Mouse (Mus musculus) lung, postnatal 0 days (tissue): Measurements from ENCODE around the gene D430041D05Rik. TPM values are rescaled to one million over a fixed set of nuclear protein-coding genes. Genes with fewer than 3 reads are reported as not detected.

ENCODE experiments used
- ATAC-seq: fragments of 200-750 bp; cut with Nextera tagmentation; 2 replicates; pipeline ENCODE4 v1.8.0; 2017; ENCODE audit warnings: moderate library complexity
- DNase-seq: peaks from one replicate; pipeline ENCODE4 v3.0.0-alpha.2; 2016; ENCODE audit warnings: low spot score
- H3K27ac ChIP-seq: fragments of 300-500 bp; sonication (generic); 2 replicates; pipeline ENCODE4 v1.5.1; 2014; ENCODE audit warnings: antibody characterized with exemption, mild to moderate bottlenecking, low read length, mixed read lengths
- H3K27me3 ChIP-seq: fragments of 300-500 bp; sonication (generic); replicated peaks from 2 replicates; pipeline ENCODE4 v1.6.1; 2014; ENCODE audit warnings: low read length, mixed read lengths; ENCODE audit not compliant: insufficient read depth
- H3K36me3 ChIP-seq: fragments of 300-500 bp; sonication (generic); 2 replicates; pipeline ENCODE4 v1.6.1; 2014; ENCODE audit warnings: low read length, mixed read lengths; ENCODE audit not compliant: insufficient read depth
- H3K4me1 ChIP-seq: fragments of 300-500 bp; sonication (generic); 2 replicates; pipeline ENCODE4 v1.6.1; 2014; ENCODE audit warnings: antibody characterized with exemption, low read depth, low read length, mixed read lengths; ENCODE audit not compliant: insufficient read depth
- H3K4me2 ChIP-seq: fragments of 300-500 bp; sonication (generic); replicated peaks from 2 replicates; pipeline ENCODE4 v1.6.1; 2014; ENCODE audit warnings: low read depth, mild to moderate bottlenecking, low read length, moderate library complexity, mixed read lengths
- H3K4me3 ChIP-seq: fragments of 300-500 bp; sonication (generic); 2 replicates; pipeline ENCODE4 v1.5.1; 2014; ENCODE audit warnings: low read depth, low read length
- H3K9ac ChIP-seq: fragments of 300-500 bp; sonication (generic); replicated peaks from 2 replicates; pipeline ENCODE4 v1.6.1; 2014; ENCODE audit warnings: low read depth, mild to moderate bottlenecking
- H3K9me3 ChIP-seq: fragments of 300-500 bp; sonication (generic); 2 replicates; pipeline ENCODE4 v1.6.1; 2016; ENCODE audit warnings: low read length, mixed read lengths
- CTCF ChIP-seq: IDR thresholded peaks from 2 replicates; pipeline ENCODE4 v1.5.1; 2016; ENCODE audit warnings: antibody characterized with exemption, mild to moderate bottlenecking
- EP300 ChIP-seq: IDR thresholded peaks from 2 replicates; pipeline ENCODE4 v1.6.1; 2016; ENCODE audit warnings: antibody characterized with exemption, mild to moderate bottlenecking, control low read depth
- WGBS: fragments of 180-500 bp; shearing (Covaris S2); extraction: QIAGEN DNeasy Blood & Tissue Kit; methylation state at CpG from one replicate; pipeline ENCODE4 v1.1.7; 2014; 5-methylcytosine and 5-hydroxymethylcytosine counted together
- polyA plus RNA-seq: library from polyadenylated mRNA; unstranded; fragments of >200 nt; fragmentation: Nextera tagmentation; extraction: Ambion mirVana; gene quantifications from 2 replicates; pipeline ENCODE4 v1.2.1, GENCODE M21; 2015

Gene D430041D05Rik
- polyA plus RNA-seq, 1 experiment from 2014 or later = 0.69 TPM

GRCm38 (mm10) chr2:104379304-104379703 lies 31.5 kb downstream of the D430041D05Rik start:
- 24% methylated on average over 7 of the region's 7 CpGs for WGBS

DNA sequence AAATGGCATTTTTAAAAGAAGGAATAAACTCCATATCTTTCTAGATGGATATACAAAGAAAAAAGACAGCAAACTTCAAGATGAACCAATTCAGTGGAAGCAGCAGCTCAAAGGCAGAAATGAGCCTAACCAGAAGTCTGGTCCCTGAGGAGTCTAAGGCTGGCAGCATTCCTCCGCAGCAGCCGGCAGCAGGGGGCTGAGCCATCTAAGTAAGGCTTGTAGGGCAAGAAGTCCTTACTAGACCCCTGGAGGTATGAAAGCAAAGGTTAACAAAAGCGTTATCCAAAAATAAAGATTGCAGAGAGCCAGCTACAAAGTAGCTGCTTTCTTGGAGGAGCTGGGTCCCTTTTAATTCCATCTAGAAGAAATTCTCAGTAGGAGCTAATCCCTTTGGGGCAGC lies 32.0 kb downstream of the D430041D05Rik start:
- no peaks in the 10 kb centered on the region for H3K4me1 ChIP-seq
- 22% methylated on average over 3 of the region's 3 CpGs for WGBS
- no peaks in the 10 kb centered on the region for H3K27me3 ChIP-seq
- DNase-seq (no peak), ATAC-seq (no peak)
- H3K4me3 ChIP-seq = no peak overlapping the region
- no peaks in the 10 kb centered on the region for H3K36me3 ChIP-seq
- H3K9me3 ChIP-seq = no peaks in the 10 kb centered on the region
- H3K9ac ChIP-seq = no peak overlapping the region
- TF ChIP-seq CTCF (no peak), EP300 (no peak)
- no peak overlapping the region for H3K4me2 ChIP-seq
- H3K27ac ChIP-seq = no peak overlapping the region

More at GRCm38 (mm10) chr2:104379304-104379703, 31.5 kb downstream of the D430041D05Rik start:
- DNase-seq = no peak
- Histone ChIP-seq H3K27ac (no peak overlapping the region), H3K9ac (no peak overlapping the region), H3K9me3 (no peaks in the 10 kb centered on the region), H3K4me1 (no peaks in the 10 kb centered on the region), H3K4me3 (no peak overlapping the region), H3K27me3 (no peaks in the 10 kb centered on the region), H3K36me3 (no peaks in the 10 kb centered on the region), H3K4me2 (no peak overlapping the region)
- ATAC-seq = no peak
- TF ChIP-seq EP300 (no peak), CTCF (no peak)

GRCm38 (mm10) chr2:104377990-104378389 lies 32.8 kb downstream of the D430041D05Rik start:
- peak; percentile 84 for ATAC-seq

DNA sequence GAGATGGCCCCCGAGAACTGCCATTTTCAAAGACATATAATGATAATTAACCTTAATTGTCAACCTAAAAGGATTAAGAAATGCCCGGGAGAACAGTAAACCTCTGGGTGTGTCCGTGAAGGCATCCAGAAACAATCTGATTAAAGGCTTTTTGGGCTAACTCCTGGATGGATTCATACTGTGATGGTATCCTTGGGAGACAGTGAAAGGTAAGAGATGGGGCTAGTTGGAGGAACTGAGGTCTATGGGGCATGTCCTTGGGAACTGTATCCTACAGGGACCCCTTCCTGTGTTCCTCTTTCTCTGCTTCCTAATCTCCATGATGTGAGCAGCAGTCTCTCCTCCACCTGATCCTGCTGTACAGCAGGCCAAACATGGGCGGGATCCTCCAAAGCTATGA lies 38.7 kb downstream of the D430041D05Rik start:
- TF ChIP-seq EP300 (no peak), CTCF (no peak)
- Histone ChIP-seq H3K4me2 (no peak overlapping the region), H3K36me3 (no peaks in the 10 kb centered on the region), H3K9ac (no peak overlapping the region), H3K4me1 (peaks cover 4% of the 10 kb centered on the region; the same call in 1 of the 2 replicates), H3K27me3 (no peaks in the 10 kb centered on the region), H3K4me3 (no peak overlapping the region), H3K27ac (no peak overlapping the region), H3K9me3 (no peaks in the 10 kb centered on the region)
- DNase-seq (no peak), ATAC-seq (no peak)
- WGBS = 81% methylated on average over 4 of the region's 4 CpGs

More at GRCm38 (mm10) chr2:104377990-104378389, 32.8 kb downstream of the D430041D05Rik start:
- Histone ChIP-seq H3K27ac (no peak overlapping the region), H3K4me1 (no peaks in the 10 kb centered on the region), H3K27me3 (no peaks in the 10 kb centered on the region), H3K9me3 (no peaks in the 10 kb centered on the region), H3K4me2 (no peak overlapping the region), H3K9ac (no peak overlapping the region), H3K4me3 (no peak overlapping the region), H3K36me3 (no peaks in the 10 kb centered on the region)
- 41% methylated on average over 2 of the region's 2 CpGs for WGBS
- TF ChIP-seq EP300 (no peak), CTCF (peak; percentile 70)
- peak; percentile 40 for DNase-seq

DNA sequence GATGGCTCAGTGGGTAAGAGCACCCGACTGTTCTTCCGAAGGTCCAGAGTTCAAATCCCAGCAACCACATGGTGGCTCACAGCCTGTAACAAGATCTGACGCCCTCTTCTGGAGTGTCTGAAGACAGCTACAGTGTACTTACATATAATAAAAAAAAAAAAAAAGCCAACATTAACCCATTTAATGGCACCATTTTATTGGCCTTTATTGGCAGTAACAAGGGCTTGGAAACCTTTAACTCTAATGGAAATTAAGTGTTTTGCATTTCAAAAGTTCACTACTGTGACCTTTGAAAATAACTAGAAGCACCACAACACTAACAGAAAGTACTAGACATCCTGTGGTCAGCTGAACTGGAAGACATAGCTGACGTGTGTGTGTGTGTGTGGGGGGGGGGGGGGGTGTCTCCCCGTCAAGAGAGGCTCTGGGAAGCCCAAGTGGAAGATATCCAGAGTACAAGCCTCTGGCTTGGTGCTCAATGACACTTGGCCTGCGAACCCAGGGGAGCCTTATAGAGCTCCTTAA lies 39.1 kb downstream of the D430041D05Rik start:
- 64% methylated on average over 6 of the region's 6 CpGs for WGBS
- TF ChIP-seq CTCF (no peak), EP300 (no peak)
- H3K27me3 ChIP-seq = no peaks in the 10 kb centered on the region
- H3K9ac ChIP-seq = no peak overlapping the region
- H3K4me3 ChIP-seq = no peak overlapping the region
- H3K4me2 ChIP-seq = no peak overlapping the region
- peaks cover 4% of the 10 kb centered on the region; the same call in 1 of the 2 replicates for H3K4me1 ChIP-seq
- no peak overlapping the region for H3K27ac ChIP-seq
- no peaks in the 10 kb centered on the region for H3K36me3 ChIP-seq
- no peaks in the 10 kb centered on the region for H3K9me3 ChIP-seq
- DNase-seq = no peak
- ATAC-seq = no peak

DNA sequence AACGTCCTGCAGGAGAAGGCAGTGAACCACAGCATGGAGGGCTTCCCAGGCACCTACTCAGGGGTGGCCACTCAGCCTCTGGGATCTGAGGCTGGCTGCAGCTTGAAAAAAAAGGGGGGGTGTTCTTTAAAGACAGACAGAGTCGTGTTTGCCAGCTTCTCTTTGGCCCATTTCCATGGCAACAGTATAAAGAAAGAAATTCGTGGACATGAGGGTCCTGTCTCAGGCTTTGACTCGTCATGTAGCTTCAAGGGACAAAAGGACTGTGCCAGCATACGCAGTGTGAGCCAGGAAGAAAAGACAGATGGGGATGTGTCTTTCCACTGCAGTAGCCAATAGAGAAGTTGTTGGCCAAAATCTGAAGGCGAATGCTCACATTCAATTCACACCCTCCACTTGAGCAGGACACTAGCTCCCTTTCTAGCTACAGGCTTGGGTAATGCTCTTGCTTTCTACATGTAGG lies 42.9 kb downstream of the D430041D05Rik start:
- H3K9me3 ChIP-seq = no peaks in the 10 kb centered on the region
- DNase-seq = peak; percentile 85
- no peaks in the 10 kb centered on the region for H3K27me3 ChIP-seq
- no peak overlapping the region for H3K4me2 ChIP-seq
- H3K4me3 ChIP-seq = no peak overlapping the region
- no peaks in the 10 kb centered on the region for H3K36me3 ChIP-seq
- peaks cover 4% of the 10 kb centered on the region; the same call in 1 of the 2 replicates for H3K4me1 ChIP-seq
- no peak for TF ChIP-seq EP300
- no peak for TF ChIP-seq CTCF
- peak; percentile 91 for ATAC-seq
- WGBS = 16% methylated on average over 6 of the region's 6 CpGs
- no peak overlapping the region for H3K9ac ChIP-seq
- H3K27ac ChIP-seq = no peak overlapping the region
